In the genomic region with DNA sequence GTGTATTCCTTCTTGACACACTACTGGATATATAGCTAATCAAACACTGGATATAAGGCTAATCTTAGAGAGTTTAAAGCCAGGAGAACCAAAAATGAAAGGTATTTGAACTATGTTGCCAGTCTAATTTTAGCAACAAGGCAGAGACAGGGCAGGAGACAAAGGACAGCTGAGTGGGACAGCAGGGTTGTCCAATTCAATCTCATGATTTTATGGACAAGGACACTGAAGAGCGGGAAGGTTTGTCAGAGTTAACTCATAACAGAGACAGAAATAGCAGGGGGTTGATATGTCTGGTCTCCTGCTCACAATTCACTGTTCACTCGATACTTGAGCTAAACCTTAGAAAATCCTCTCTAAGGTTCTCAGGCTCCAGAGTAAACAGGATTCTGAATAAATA, we compare ENCODE assay signal across 30 mouse cellular contexts.
A peak's percentile ranks its signal among the peaks of the same experiment; 100 is the strongest.
DNase-seq lines count a peak whose midpoint lies in the region; ATAC-seq and TF ChIP-seq lines count a peak whose summit lies in the region.
"Had no signal": no experiment of that assay in that cellular context is flagged by ENCODE, and none has a peak within 500 bp of the region (broad histone marks: within the 10 kb centered on the region; RNA-seq: fewer than 3 reads in every experiment).

No protein-coding gene starts in this region.

- peak overlapping the region; percentile 80 for H3K27ac ChIP-seq in heart, embryonic 10.5 days
- H3K27ac ChIP-seq in heart, embryonic 15.5 days = peak overlapping the region; percentile 86
- H3K27ac ChIP-seq in lung, postnatal 0 days (ENCODE audit: low read length) = no peak overlapping the region
- H3K27ac ChIP-seq: embryonic facial prominence, embryonic 10.5 days; embryonic facial prominence, embryonic 15.5 days; forebrain, embryonic 12.5 days; hindbrain, embryonic 14.5 days; lung, embryonic 15.5 days; midbrain, embryonic 12.5 days; neural tube, embryonic 12.5 days had no signal

- TF ChIP-seq EP300 in lung, postnatal 0 days (IDR thresholded peaks at IDR 0.05) = no peak

- H3K36me3 ChIP-seq in heart, embryonic 10.5 days = peaks cover 25% of the 10 kb centered on the region
- H3K36me3 ChIP-seq in heart, embryonic 15.5 days = peaks cover 6% of the 10 kb centered on the region; the same call in 1 of the 2 replicates
- no peaks in the 10 kb centered on the region for H3K36me3 ChIP-seq in lung, postnatal 0 days (ENCODE audit: insufficient read depth, low read length)
- H3K36me3 ChIP-seq: forebrain, embryonic 12.5 days; G1E; lung, embryonic 15.5 days; midbrain, embryonic 12.5 days; neural tube, embryonic 12.5 days had no signal

- DNase-seq in heart, adult 18-20 months = peak; percentile 22 to 48
- no peak for DNase-seq in heart, postnatal 36 days
- DNase-seq in heart, embryonic 10.5 days (ENCODE audit: low spot score) = no peak
- DNase-seq in lung, postnatal 0 days (ENCODE audit: low spot score) = no peak
- no peak for DNase-seq in kidney, postnatal 10 days
- no peak for DNase-seq in left cerebral cortex, adult 9 months (ENCODE audit: low spot score in 2 of 2)
- DNase-seq: adrenal gland, postnatal 10 days; cerebellum, adult 8-10 months; cerebellum, postnatal 25 days; gastrocnemius, postnatal 14 days; kidney, adult 11 months; kidney, postnatal 25 days; left cerebral cortex, postnatal 4 days; liver; lung, postnatal 36 days; right cerebral cortex, adult 18-20 months; spleen, adult 18-20 months; thymus, postnatal 25 days had no signal

- H3K9me3 ChIP-seq in heart, embryonic 10.5 days = no peaks in the 10 kb centered on the region
- no peaks in the 10 kb centered on the region; the same call in 1 of the 2 replicates for H3K9me3 ChIP-seq in heart, embryonic 15.5 days (replicated peaks)
- no peaks in the 10 kb centered on the region for H3K9me3 ChIP-seq in lung, postnatal 0 days (ENCODE audit: low read length)
- H3K9me3 ChIP-seq: embryonic facial prominence, embryonic 10.5 days; embryonic facial prominence, embryonic 15.5 days; forebrain, embryonic 12.5 days; lung, embryonic 15.5 days; midbrain, embryonic 12.5 days had no signal

- H3K4me3 ChIP-seq in heart, embryonic 10.5 days = no peak overlapping the region
- no peak overlapping the region for H3K4me3 ChIP-seq in heart, embryonic 15.5 days
- H3K4me3 ChIP-seq in lung, postnatal 0 days (ENCODE audit: low read depth, low read length) = no peak overlapping the region
- H3K4me3 ChIP-seq: embryonic facial prominence, embryonic 10.5 days; embryonic facial prominence, embryonic 15.5 days; forebrain, embryonic 12.5 days; lung, embryonic 15.5 days; megakaryocyte, embryonic 14.5 days; midbrain, embryonic 12.5 days; myocyte; neural tube, embryonic 12.5 days had no signal

- WGBS in heart, embryonic 10.5 days = 24% methylated on average over 2 of the region's 2 CpGs
- 34% methylated on average over 2 of the region's 2 CpGs for WGBS in heart, embryonic 15.5 days
- WGBS in lung, postnatal 0 days = 62% methylated on average over 2 of the region's 2 CpGs

- intact Hi-C loops in heart, postnatal 36 days (cut with DNase I) = loop anchor here (10.0 kb wide), 1 partner anchor 768 kb away; no protein-coding TSS in a partner anchor

- no peaks in the 10 kb centered on the region for H3K27me3 ChIP-seq in heart, embryonic 10.5 days (ENCODE audit: insufficient read depth, poor library complexity, severe bottlenecking)
- H3K27me3 ChIP-seq in heart, embryonic 15.5 days = no peaks in the 10 kb centered on the region
- no peaks in the 10 kb centered on the region for H3K27me3 ChIP-seq in lung, postnatal 0 days (replicated peaks; ENCODE audit: insufficient read depth, low read length)
- H3K27me3 ChIP-seq: embryonic facial prominence, embryonic 15.5 days; forebrain, embryonic 12.5 days; megakaryocyte, embryonic 14.5 days; midbrain, embryonic 12.5 days; neural tube, embryonic 12.5 days; Patski had no signal

- no peak for TF ChIP-seq CTCF in lung, postnatal 0 days (IDR thresholded peaks at IDR 0.05)

- no peak overlapping the region for H3K9ac ChIP-seq in heart, embryonic 15.5 days
- no peak overlapping the region for H3K9ac ChIP-seq in lung, postnatal 0 days (replicated peaks; ENCODE audit: low read depth)
- H3K9ac ChIP-seq: embryonic facial prominence, embryonic 15.5 days; forebrain, embryonic 12.5 days; hindbrain, embryonic 14.5 days; lung, embryonic 15.5 days; midbrain, embryonic 12.5 days; neural tube, embryonic 12.5 days had no signal

- peaks cover 41% of the 10 kb centered on the region for H3K4me1 ChIP-seq in heart, embryonic 10.5 days
- peaks cover 27% of the 10 kb centered on the region for H3K4me1 ChIP-seq in heart, embryonic 15.5 days (replicated peaks)
- H3K4me1 ChIP-seq in lung, postnatal 0 days (ENCODE audit: insufficient read depth, low read depth, low read length) = no peaks in the 10 kb centered on the region
- H3K4me1 ChIP-seq: embryonic facial prominence, embryonic 15.5 days; forebrain, embryonic 12.5 days; lung, embryonic 15.5 days; megakaryocyte, embryonic 14.5 days; midbrain, embryonic 12.5 days; neural tube, embryonic 12.5 days had no signal

- no peak; the same call in 1 of the 2 replicates for ATAC-seq in heart, embryonic 15.5 days (replicated peaks; ENCODE audit: insufficient number of reproducible peaks, insufficient read depth, low FRiP score, low read depth)
- ATAC-seq in lung, postnatal 0 days = no peak
- ATAC-seq: Patski had no signal

- H3K4me2 ChIP-seq in heart, embryonic 15.5 days = 0 out of 2 replicates have a peak overlapping the region, but pooled peaks have one; percentile 13
- no peak overlapping the region for H3K4me2 ChIP-seq in lung, postnatal 0 days (replicated peaks; ENCODE audit: low read depth, low read length)
- H3K4me2 ChIP-seq: embryonic facial prominence, embryonic 15.5 days; forebrain, embryonic 12.5 days; hindbrain, embryonic 14.5 days; lung, embryonic 15.5 days; midbrain, embryonic 12.5 days; neural tube, embryonic 12.5 days had no signal

Comparison
In these comparisons a context has a peak if more than half of its experiments do, and no peak if none do; other contexts are left out.
1. DNase-seq: peak in heart, adult 18-20 months (2 of 2); none in heart, postnatal 36 days (0 of 2), heart, embryonic 10.5 days (single experiment), lung, postnatal 0 days (single experiment), kidney, postnatal 10 days (single experiment) and left cerebral cortex, adult 9 months (0 of 2).